Mouse (Mus musculus) kidney, adult 2 months (tissue): ENCODE results near the gene Golt1a.

Source experiments
- CTCF ChIP-seq: fragments of 200-500 bp; conservative IDR thresholded peaks from 2 replicates; pipeline ENCODE4 v1.5.1; 2011; ENCODE audit warnings: low read depth, mild to moderate bottlenecking, control low read depth, low read length, moderate library complexity, mixed read lengths; ENCODE audit not compliant: insufficient read depth, insufficient read length
- POLR2A ChIP-seq: fragments of 200-500 bp; IDR thresholded peaks from one replicate; pipeline ENCODE4 v1.6.1; 2011; ENCODE audit warnings: low read depth, low read length, control low read depth

DNA sequence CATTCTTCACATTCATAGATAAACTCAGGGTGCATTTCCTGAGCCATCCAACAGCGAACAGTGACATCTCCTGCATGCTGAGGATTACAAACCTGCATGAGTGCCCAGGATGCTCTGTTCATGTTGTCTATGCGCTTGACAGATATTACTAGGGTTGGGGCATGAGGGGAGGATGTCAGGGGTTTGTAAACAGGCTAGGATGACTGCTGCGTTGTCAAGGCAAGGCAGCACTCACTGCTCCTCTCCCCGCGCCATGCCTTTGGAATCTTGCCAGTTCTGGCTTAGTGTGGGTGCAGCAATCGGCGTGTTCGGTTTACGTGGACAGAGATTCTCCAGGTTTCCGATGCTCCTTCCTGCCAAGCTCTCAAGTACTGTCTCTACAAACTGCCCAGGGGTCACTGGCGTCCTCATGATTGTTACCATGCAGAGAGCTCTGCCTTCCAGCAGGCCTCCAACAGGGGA, 29.9 kb upstream of the Golt1a start:
- TF ChIP-seq POLR2A (no peak), CTCF (no peak)
